Mouse (Mus musculus): ENCODE measurements around the gene Nodal.
A peak's percentile ranks its signal among the peaks of the same experiment; 100 is the strongest.
"Not testable (repeated sequence)": the region's sequence is repeated elsewhere in the genome, so short reads cannot be mapped to it uniquely, and the experiment has no call there.

The Nodal gene

DNA sequence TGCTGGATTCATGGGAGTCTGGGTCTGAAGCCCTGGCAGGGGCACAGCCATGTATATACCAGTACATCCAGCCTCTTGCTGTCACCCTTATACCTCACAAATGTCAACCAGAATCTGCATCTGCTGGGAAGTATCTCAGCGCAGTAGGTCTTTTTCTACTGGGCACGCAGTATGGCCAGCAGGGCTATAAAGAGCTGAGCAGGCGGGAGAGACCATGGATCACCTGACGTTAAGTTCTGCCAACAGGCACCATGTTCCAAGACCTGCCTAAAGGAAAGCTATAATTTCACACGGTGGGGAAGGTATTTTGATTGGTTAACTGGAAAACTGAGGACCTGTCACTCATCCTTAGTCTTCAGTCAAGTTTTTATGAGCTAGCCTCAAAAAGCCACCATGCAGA, 11.3 kb downstream of the Nodal start:
- DNase-seq (ENCODE audit: low spot score in 2 of 2): no peak

DNA sequence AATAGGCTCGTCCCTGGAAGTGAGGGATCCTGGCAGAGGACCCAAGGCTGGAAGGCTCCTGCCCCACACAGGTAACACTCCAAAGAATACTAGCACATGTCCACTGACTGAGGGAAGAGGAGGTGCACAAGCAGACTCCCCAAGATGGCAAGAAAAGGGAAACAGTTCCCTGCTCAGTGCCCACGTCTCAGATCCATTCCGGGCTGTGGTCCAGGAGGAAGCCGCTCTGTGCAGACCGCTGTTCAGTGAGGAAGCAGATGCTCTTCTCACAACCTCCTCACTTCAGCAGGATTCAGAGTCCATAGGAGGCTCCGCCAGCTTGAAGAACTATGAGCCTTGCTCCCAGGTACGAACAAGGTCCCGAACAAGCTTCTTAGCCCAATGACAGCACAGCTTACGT, 13.6 kb downstream of the Nodal start:
- DNase-seq (ENCODE audit: low spot score in 2 of 2): no peak

DNA sequence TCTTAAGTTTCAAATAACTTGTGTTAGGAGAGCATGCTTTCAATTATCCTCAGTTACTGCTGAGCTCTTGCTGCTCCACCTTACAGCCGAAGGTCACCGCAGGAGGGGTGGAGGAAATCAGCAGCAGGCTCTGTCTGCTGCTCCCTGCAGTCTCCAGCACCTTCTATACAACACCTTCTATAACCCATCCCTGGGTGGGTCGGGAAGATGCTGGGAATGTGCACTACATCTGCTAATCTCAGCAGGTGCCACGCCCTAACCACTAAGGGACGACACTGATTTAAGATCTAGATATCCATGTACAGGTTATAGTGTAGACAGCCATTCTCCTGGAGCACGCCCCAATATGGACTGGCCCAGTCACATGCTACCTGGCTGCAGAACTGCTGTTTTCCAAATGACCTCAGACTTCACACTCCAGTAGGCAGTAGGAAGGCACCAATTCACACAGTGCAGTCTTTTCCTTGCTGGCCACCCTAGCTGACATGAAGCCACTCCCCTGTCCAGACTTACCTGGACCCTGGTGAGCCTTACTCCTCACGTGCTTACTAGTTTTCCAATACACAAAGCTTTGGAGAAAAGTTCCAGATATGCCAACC, 22.5 kb downstream of the Nodal start:
- DNase-seq (ENCODE audit: low spot score in 2 of 2): no peak

DNA sequence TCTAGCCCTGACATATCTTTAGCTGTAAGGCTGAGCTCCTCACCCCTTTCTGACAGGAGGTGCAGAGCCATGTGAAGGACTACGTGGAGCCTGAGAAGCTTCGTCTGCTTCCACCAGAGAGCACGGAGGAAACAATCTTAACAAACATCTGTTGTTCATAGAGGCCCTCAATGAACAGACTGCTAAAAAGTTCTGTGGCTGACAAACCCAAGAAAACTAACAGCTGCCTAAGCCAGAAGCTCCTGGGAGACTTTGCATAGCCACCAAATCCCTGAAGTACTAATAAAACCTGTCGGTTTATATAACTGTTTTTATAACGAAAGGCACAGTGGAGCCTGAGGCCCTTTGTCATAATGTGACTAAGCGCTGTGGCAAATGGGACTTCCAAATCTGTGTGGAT, 25.7 kb downstream of the Nodal start:
- no peak for DNase-seq (ENCODE audit: low spot score in 2 of 2)

DNA sequence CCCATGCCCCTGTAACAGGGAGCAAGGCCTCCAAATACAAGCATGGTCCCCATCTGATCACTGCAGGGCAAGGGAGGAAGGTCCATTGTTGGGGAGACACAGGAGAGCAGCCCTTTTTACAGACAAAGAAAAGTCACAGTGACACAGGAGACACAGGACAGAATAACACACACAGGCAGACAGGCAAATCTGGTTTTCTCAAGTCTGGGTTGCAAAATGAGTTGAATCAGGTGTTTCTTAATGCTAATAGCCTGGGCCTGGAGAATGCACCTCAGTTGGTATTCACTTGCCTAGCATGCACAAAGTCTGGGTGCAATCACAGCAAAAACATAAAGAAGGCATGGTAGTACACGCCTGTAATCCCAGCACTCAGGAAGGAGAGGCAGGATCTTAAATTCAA, 26.1 kb downstream of the Nodal start:
- DNase-seq (ENCODE audit: low spot score in 2 of 2): no peak

DNA sequence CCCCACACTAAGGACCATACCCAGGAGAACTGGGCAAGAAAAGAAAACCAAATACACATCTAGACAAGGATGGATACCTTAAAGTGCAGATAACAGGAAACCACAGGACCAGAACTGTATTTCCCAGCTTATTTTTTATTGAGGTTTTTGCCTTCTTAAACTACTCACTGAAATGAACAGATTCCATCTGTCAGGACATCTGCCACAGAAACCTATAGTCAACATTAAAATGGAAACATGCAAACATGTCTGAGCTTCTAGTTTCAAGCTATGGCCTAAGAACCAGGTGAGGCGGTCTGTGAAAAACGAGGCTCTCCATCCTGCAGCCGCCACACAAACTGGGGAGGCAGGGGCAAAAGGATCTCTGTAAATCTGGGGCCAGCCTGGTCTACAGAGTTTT, 27.2 kb downstream of the Nodal start:
- no peak for DNase-seq (ENCODE audit: low spot score in 2 of 2)

DNA sequence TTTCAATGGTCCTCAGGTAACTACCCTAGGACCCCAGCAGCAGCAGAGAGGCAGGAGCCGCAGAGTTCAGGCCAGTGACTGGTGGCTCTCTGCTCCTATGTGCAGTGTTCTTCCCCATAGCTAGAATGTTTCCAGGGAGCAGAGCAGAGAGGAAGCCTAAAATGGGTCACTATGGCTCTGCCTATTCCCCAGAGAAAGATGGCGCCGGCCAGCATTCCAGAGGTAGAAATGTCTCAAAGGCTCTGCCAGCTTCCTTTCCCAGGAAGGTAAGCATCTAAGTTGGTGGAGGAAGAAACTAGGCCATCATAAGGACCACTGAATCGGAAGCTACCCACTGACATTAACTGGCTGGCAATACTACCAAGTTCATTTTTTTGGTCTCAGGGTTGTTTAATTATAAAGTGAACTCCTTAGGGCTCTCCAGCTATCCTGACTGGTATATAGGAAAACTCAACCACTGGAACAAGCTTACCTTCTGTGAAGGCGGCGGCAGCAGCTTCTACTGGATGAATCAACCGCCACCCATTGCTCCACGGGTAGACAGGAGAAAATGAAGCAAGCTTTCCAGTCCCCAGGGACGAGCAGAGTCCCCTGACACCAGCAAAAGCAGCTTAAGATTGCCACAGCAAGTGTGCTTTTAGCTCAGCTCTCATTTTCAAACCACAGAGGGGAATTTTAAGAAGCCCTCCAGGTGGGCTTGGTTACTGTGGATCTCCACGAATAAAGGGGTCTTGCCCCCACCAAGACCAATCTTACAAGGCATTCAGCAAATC, 30.0 kb downstream of the Nodal start:
- no peak for DNase-seq (ENCODE audit: low spot score in 2 of 2)

DNA sequence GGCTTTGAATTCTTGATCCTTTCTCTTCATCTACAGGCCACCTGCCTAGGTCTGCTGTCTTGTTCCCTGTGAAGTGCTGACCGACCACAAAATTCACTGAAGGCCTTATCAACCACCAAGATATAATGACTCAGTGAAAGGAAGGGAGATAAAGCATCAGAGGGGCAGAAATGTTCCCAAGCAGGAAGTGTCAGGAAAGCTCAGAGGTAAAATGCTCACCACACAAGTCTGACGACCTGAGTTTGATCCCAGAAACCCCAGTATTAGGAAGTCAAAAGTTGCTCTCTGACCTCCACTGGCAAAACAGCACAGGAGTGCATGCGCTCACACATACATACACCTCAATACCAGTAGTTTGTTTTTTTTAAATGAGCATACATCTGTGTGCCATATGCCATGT, 31.1 kb downstream of the Nodal start:
- no peak for DNase-seq (ENCODE audit: low spot score in 2 of 2)

DNA sequence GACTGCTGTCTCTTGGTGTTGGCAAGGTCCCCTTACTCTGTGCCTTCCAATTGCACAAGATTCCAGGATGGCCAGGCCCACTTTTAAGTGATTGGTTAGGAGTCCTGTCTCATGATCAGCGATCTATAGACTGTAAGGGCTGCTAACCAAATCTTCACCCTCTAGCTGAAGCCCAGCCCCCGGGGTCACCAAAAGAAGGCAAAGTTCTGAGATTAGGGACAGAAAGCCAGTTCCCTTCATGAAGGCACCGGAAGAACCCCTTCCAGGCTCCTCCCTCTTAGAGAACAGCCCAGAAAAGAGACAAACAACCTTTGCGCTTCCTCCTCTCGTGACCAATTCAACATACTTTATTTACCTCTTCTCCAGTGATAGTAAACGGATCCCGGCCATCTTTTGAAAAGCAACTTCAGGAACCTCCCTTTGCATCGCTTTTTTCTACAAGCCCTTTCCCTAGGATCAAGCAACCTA, 33.7 kb downstream of the Nodal start:
- peak in 1 of 2 experiments; percentile 25 for DNase-seq (ENCODE audit: low spot score in 2 of 2)

DNA sequence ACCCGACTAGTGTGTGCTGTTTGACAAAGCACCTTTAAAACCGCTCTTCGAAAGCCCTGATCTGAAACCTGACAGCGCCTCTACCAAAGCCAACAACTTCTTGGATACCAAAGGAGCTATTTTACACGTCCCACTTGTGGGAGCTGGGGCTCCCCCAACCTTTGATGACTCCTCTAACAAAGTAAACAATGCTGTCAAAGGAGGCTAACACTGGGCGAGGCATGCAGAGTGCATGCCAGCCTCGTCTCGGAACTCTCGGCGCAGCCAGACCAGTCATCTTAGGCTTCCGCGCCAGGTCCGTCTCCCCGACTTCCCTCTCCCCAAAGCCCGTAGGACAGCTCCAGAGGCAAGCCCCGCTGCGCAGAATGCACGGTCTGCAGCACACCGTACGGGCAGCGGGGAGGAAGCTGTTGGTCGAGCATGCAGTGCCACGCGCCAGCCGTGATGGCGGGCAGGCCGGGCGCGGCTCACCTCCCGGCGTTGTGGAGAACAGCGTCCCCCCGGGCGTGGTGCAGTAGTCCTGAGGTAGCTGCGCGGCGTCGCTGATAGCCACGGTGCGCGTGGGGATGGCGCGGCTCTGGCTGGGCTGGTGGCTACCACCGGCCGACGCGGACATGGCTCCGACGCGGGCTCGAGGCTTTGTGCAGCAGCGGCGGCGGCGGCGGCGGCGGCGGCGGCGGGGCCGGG, 34.3 kb downstream of the Nodal start:
- DNase-seq (ENCODE audit: low spot score in 2 of 2): peak; percentile 20 to 48

DNA sequence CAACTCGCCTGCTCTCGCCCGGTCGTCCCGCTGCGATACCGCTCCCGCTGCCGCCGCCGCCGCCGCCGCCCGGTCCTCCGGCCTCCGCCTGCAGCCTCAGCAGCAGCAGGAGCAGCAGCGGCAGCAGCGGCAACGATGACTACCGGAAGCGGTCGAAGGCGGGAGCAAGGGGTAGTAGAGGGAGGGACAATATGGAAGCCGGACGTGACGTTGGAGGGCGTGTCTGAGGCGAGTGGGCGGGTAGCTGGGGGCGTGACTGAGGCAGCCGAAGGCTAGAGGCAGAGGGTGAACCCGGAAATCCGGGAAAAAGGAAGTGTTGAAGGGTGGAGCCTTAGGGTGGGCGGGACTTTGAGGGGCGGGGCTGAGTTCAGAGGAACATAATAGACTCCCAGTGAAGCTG, 34.9 kb downstream of the Nodal start, which contains the start of gene Eif4ebp2:
TSS of gene Eif4ebp2 (minus strand) at position 17 of the 400 bp plus-strand sequence.
- peak; percentile 99 to 100 for DNase-seq (ENCODE audit: low spot score in 2 of 2)

DNA sequence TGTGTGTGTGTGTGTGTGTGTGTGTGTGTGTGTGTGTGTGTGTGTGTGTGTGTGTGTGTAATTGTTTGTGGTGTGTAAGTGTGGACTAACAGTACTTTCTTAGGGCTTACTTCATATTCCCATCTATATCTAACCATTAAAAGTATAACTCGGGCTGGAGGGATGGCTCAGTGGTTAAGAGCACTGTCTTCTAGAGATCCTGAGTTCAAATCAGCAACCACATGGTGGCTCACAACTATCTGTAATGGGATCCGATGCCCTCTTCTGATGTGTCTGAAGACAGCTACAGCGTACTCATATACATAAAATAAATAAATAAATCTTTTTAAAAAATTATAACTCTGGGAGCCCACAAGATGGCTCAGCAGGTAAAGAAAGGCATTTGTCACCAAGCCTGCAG, 35.4 kb downstream of the Nodal start:
- not testable (repeated sequence) for DNase-seq (ENCODE audit: low spot score in 2 of 2)

DNA sequence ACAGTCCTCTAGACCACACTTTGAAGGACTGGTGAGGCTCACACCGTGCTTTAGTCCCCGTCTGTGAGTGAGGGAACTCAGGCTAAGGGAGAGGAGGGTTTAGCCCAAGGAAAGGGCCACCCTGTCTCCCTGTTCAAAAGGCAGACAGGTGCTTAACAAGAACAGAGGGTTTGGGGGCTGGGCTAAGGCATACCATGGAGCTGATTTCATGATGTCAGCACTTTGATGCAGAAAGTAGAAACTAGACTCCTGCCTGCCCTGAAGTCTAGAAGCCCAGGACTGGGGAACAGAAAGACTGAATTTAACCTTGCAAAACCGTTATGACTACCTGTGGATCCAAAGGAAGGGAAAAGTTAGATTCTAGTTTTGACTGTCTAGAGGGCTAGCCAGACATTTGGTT, 39.4 kb downstream of the Nodal start:
- no peak for DNase-seq (ENCODE audit: low spot score in 2 of 2)

DNA sequence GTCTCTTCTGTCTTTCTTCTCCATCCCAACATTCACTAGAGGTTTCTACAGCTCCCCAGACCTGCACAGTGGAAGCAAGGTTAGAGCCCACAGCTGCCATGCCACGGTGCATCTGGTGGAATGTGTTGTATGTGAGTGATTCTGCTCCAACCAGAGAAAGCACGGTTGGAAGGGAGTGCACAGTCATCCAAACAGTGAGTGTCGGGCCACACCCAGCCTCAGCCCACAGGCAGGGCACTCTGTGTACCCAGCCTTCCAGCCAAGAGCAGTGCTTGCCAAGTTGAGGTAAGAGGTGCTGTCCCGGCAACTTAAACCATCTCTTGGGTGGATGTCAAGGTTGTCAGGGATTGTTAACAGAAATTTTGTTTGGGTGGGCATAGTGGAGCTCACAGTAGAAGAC, 47.2 kb downstream of the Nodal start:
- no peak for DNase-seq (ENCODE audit: low spot score in 2 of 2)

DNA sequence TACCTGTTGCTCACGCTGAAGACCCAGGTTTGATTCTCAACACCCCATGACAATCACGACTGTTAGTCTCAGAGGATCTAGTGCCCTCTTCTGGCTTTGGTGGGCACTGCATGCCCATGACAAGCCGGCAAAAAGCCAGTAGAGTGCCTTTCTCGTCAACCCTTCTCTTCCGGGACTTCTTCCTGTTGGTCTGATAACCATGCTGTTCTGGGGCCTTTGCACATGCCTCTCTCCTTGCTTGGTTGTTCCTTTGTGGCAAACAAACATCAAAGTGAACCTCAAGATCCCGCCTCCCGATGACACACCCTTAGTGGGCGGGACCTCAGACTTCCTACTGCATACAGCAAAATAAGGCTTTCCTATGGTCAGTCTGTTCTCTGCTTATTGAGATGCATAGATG, 48.5 kb downstream of the Nodal start:
- peak in 1 of 2 experiments; percentile 27 for DNase-seq (ENCODE audit: low spot score in 2 of 2)

DNA sequence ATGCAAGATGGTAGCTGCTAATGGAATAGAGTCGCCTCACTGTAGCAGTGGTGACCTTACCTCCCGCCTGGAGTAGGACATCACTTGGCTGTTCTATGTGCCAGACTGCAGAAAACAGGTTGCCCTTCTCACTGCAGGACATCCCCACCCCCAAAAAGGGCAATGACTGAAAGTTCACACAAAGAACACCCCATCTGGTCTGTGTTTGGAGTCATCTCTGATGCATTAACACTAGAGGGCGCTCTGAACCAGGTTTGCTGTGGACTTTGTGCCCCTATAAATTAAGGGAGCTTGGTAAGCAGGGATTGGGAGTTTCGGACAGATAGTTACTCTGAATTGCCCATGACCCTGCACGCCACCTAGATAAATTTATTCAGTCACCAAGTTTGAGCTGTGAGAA, 49.1 kb downstream of the Nodal start:
- peak in 1 of 2 experiments; percentile 15 for DNase-seq (ENCODE audit: low spot score in 2 of 2)

DNA sequence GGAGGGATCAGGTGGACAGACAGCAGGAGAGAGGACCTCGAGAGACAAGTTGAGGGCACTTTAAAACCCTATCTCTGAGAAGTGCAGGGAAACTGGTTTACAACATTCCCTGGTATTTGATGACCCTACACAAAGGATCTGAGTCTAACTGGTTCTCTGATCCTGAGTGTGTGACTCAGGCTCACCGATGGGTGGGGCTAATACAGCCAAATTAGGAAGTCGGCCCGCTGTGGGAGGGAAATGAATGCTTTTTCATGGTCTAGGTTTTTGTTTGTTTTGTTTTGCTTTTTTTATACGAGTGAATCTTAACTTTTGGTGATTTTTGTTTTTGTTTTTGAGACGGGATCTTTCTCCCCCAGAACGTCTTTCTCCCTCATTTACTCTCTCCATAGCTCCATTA, 51.1 kb downstream of the Nodal start:
- no peak for DNase-seq (ENCODE audit: low spot score in 2 of 2)

DNA sequence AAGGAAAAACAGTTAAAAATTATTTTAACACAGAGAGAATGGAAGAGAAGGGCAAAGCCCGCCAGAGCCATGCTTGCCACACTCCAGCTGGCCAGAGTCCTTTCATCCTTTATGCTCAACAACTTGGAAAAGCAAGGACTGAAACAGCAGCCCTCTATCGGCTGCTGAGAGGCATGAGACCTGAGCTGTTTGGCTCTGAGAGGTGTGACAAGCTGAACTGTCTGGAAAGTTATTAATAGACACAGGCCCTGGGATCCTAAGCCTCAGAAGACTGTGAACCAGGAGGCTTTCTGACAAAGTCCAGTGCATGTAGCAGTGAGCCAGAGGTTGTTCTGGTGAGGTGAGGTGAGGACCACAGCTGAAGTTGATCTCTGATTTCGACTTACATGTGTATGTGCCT, 55.9 kb downstream of the Nodal start:
- DNase-seq (ENCODE audit: low spot score in 2 of 2): no peak

DNA sequence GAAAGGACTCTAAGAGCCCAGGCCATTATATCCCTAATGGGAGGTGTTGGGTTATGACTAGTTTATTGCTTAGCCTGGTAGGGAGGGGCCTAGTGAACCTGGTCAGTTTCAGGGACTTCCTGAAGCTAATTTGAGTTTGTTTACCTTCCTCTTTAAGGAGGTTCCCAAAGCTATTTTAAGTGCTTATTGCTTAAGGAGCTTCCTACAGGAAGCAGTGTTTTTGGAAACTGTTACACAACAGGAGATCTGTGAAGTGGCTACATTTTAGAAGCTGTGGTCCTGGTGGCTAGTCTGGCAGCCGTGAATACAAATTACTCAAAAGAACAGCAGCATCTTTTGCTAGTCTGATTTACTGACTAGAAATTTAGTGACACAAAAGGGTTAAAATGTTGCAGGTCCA, 56.6 kb downstream of the Nodal start:
- no peak for DNase-seq (ENCODE audit: low spot score in 2 of 2)
